Mouse (Mus musculus) ES-Bruce4 (cell line): ENCODE results near the gene Plxna4.

Experiments used
- CTCF ChIP-seq: IDR thresholded peaks from one replicate; pipeline ENCODE4 v1.8.1; 2011; ENCODE audit warnings: low read depth, low read length
- EP300 ChIP-seq: IDR thresholded peaks from 2 replicates; pipeline ENCODE4 v1.6.1; 2011; ENCODE audit warnings: low read depth, low read length; ENCODE audit not compliant: insufficient read depth
- POLR2A ChIP-seq: IDR thresholded peaks from one replicate; pipeline ENCODE4 v1.8.1; 2011; ENCODE audit warnings: low read length; ENCODE audit not compliant: insufficient read depth

DNA sequence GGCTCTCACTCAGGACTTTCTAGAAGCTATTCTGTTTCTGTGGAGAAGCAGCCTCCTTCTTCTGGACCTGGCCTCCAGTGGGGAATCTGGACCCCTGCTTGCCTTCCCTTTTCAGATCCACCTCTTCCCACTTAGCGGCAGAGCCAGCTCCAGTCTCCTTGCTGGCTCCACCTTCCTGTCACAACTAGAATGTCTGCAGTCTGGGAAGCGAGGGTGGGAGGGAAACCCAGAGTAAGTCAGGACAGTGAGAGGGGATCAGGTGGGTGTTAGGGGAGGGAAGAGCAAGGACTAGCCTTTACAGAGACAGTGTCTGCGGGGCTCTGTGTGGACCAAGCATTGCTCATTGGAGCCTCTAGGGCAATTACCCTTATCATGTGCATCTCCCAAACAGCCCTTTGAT is 4.4 kb downstream of the Plxna4 start:
- TF ChIP-seq POLR2A (no peak), CTCF (no peak), EP300 (no peak)
